Mouse (Mus musculus) liver, embryonic 12.5 days (tissue): Measurements from ENCODE around the gene Kif22. TPM values are rescaled to one million over a fixed set of nuclear protein-coding genes. Genes with fewer than 3 reads are reported as not detected.
"Not testable (repeated sequence)": the region's sequence is repeated elsewhere in the genome, so short reads cannot be mapped to it uniquely, and the experiment has no call there.

Experiments used
- ATAC-seq: fragments of 200-750 bp; cut with Nextera tagmentation; 2 replicates; pipeline ENCODE4 v1.8.0; 2017; ENCODE audit warnings: moderate number of reproducible peaks, mild to moderate bottlenecking, moderate library complexity
- H3K27ac ChIP-seq: fragments of 300-500 bp; sonication (generic); 2 replicates; pipeline ENCODE4 v1.5.1; 2016; ENCODE audit warnings: mild to moderate bottlenecking
- H3K27me3 ChIP-seq: fragments of 300-500 bp; sonication (generic); replicated peaks from 2 replicates; pipeline ENCODE4 v1.6.1; 2016; ENCODE audit warnings: mild to moderate bottlenecking, moderate library complexity
- H3K36me3 ChIP-seq: fragments of 300-500 bp; sonication (generic); 2 replicates; pipeline ENCODE4 v1.6.1; 2016; ENCODE audit warnings: mild to moderate bottlenecking, moderate library complexity
- H3K4me1 ChIP-seq: fragments of 300-500 bp; sonication (generic); 2 replicates; pipeline ENCODE4 v1.6.1; 2016
- H3K4me2 ChIP-seq: fragments of 300-500 bp; sonication (generic); 2 replicates; pipeline ENCODE4 v1.6.1; 2016; ENCODE audit warnings: mild to moderate bottlenecking, moderate library complexity
- H3K4me3 ChIP-seq: fragments of 300-500 bp; sonication (generic); 2 replicates; pipeline ENCODE4 v1.5.1; 2016; ENCODE audit warnings: mild to moderate bottlenecking, moderate library complexity
- H3K9ac ChIP-seq: fragments of 300-500 bp; sonication (generic); 2 replicates; pipeline ENCODE4 v1.6.1; 2016; ENCODE audit warnings: mild to moderate bottlenecking, moderate library complexity
- H3K9me3 ChIP-seq: fragments of 300-500 bp; sonication (generic); replicated peaks from 2 replicates; pipeline ENCODE4 v1.6.1; 2016; ENCODE audit warnings: mild to moderate bottlenecking, moderate library complexity
- WGBS: fragments of 180-500 bp; shearing (Covaris S2); methylation state at CpG from one replicate; pipeline ENCODE4 v1.1.7; 2016; ENCODE audit not compliant: insufficient replicate concordance; 5-methylcytosine and 5-hydroxymethylcytosine counted together
- polyA plus RNA-seq: library from polyadenylated mRNA; unstranded; fragments of >200 nt; fragmentation: Nextera tagmentation; extraction: Ambion mirVana; gene quantifications from 2 replicates; pipeline ENCODE4 v1.2.1, GENCODE M21; 2016

Kif22 gene
- 126 and 132 TPM in 2 replicates for polyA plus RNA-seq

DNA sequence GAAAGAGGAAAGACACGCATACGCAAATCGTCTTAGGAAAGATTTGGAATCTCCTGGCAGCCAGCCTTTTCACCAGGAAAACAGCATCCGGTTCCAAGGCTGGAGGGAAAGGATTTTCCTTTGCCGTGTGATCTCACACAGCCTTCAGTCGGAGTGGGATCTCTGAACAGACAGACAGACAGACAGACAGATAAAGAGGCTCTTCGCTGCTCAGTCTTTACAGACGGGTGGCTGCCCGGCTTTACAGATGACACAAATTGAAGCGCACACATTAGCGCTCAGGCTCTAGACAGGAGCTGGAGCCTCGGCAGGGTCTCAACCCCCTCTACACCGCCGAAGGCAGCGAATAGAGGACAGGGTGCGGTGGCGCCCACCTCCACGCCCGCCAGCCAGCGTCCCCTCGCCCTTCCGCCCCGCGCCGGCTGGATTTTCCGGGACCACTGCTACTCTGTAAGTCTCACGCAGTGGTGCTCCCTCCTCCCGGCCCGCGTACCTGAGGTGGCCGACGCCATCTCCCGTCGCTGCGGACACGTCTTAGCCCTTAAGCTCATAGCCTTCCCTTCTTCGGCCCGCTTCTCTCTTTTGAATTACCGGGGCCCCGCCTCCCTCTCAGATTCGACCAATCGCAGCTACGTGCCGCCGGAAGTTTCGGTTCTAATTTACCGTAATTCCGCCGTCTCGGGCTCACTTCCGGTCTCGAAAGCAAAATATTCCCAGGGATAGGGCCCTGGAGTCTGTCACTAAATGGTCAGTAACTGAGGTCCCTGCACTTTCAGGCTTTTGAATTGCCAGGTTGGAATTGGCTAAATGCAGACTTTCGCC lies at the start of gene Kif22:
Gene Kif22 (minus strand): TSS at position 621 of the 822 bp plus-strand sequence.
- Histone ChIP-seq H3K4me3 (peak within 1 kb of the TSS; percentile 91), H3K4me1 (peaks cover 42% of the 10 kb centered on the region), H3K4me2 (peak within 1 kb of the TSS; percentile 76), H3K9me3 (no peaks in the 10 kb centered on the region), H3K27ac (peak within 1 kb of the TSS; percentile 83), H3K9ac (peak within 1 kb of the TSS; percentile 96), H3K36me3 (peaks cover 37% of the 10 kb centered on the region), H3K27me3 (no peaks in the 10 kb centered on the region)
- WGBS: 2% methylated on average over 53 of the region's 53 CpGs
- ATAC-seq: peak; percentile 88

DNA sequence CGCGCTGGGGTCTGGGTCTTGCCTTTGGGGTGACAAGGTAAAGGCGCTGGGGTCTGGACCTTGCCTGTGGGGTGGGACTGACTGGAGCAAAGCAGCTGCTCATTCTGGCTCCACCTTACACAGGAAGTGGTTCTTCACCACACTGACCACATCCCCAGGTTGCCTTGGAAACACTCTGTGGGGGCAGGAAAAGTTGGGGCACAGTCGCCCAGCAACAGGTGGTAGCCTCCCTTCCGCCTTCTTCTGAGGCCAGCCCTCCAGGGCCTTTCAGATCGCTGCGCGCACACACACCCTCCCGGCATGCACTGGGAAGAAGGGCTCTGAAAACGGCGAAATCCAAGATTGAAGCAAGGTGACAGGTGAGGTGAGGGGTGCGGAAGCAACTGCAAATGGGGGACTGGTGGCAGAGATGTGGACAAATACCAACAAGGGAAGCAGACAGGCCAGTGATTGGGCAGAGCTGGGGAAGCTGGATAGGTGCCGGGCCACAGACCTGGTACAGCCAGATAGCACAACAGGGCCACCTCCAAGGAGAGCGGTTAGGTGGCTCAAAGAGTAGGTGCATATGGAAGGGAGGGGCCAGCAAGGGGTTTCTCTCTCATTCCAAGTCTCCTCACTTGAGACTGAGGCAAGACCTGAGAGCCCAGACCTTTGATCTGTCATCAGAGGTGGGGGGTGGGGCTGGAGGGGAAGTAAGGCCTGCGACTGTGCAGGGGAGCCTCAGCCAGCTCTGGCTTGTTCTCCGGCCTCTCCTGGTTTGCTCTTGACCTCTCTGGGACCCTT lies 49.0 kb upstream of the Kif22 start, which contains the start of gene AI467606:
Gene AI467606 (plus strand): TSS at position 246 of the 783 bp plus-strand sequence.
- Histone ChIP-seq H3K9me3 (no peaks in the 10 kb centered on the region), H3K4me2 (peak within 1 kb of the TSS; percentile 86), H3K9ac (peak within 1 kb of the TSS; percentile 78), H3K36me3 (peaks cover 16% of the 10 kb centered on the region), H3K4me1 (peaks cover 70% of the 10 kb centered on the region), H3K27me3 (no peaks in the 10 kb centered on the region), H3K27ac (peak within 1 kb of the TSS; percentile 86), H3K4me3 (peak within 1 kb of the TSS; percentile 63)
- WGBS: 20% methylated on average over 16 of the region's 16 CpGs
- peak; percentile 88 for ATAC-seq

DNA sequence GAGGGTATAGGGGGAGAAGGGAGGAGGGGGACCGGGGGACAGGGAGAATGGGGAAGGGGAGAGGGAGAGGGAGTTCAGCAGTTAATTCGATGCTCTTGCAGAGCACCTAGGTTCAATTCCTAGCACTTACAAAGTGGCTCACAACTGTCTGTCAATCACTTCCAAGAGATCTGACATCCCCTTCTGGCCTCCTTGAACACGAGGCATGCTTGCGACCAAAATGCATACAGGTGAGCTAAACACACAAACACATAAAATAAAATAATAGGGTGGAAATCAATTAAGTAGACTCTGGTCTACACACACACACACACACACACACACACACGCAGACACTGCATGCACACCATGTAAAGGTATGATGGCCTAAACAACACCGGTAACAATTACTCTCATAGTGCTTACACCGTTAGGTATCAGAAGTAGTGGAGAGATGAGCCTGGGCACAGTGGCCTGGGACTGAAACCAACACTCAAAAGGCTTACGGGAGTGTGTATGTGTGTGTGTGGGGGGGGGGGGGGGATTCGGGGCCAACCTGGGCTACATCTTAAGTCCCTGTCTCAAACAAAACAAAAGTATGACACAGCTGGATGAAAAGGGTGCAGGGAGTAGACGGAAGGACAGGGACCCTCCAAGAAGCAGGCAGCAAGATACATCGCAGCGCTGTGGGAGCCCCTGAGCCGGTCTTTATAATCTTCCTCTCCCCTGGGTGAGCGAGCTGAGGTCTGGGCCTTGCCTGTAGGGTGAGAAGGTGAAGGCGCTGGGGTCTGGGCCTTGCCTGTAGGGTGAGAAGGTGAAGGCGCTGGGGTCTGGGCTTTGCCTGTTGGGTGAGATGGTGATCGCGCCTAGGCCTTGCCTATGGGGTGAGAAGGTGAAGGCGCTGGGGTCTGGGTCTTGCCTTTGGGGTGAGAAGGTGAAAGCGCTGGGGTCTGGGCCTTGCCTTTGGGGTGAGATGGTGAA lies 48.2 kb upstream of the Kif22 start:
- peaks cover 16% of the 10 kb centered on the region for H3K36me3 ChIP-seq
- peak overlapping the region; percentile 78 for H3K9ac ChIP-seq
- no peaks in the 10 kb centered on the region for H3K27me3 ChIP-seq
- H3K9me3 ChIP-seq: no peaks in the 10 kb centered on the region
- H3K4me2 ChIP-seq: peak overlapping the region; percentile 86
- H3K4me3 ChIP-seq: peak overlapping the region; percentile 63
- peak; percentile 8 for ATAC-seq
- peak overlapping the region; percentile 86 for H3K27ac ChIP-seq
- WGBS: 37% methylated on average over 19 of the region's 20 CpGs
- peaks cover 79% of the 10 kb centered on the region for H3K4me1 ChIP-seq

DNA sequence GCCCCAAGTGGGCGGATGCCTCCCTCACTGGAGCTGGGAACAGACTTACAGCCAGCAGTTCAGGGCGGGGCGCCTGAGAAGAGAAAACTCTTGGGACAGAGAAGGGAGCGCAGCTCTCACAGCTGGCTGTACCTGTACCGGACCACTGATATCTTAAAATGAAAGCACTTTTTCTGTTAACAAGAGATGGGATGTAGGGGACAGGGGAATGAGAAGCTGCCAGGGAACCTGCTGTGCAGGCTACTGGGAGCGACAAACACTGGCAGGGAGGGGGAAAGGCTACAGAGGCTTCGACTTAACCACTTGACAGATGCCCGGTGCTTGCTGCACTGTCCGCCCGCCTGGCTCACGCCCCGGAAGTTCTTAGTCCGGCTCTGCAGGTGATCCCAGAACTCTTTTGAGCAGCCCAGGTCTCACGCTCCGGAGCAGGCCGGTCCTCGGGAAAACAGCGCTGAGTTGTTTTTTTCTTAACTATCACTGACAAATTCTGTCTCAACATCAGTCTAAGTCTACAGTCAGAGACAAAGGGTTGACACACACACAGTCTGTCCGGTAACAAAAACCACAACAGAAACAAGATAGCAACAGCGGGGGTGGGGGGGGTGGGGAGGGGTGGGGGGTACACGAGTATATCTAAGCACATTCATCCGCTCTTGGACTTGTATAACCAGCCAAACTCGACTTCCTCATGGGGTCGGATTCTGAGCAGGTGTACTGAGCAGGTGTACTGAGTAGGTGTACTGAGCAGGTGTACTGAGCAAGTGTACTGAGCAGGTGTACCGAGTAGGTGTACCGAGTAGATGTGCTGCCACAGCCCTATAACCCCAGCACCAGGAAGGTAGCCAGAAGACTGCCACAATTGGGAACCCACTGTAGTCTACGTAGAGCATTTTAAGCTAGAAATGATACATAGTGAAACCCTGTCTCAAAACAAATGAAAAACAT lies 46.9 kb upstream of the Kif22 start:
- WGBS: 10% methylated on average over 27 of the region's 27 CpGs
- peaks cover 88% of the 10 kb centered on the region for H3K4me1 ChIP-seq

DNA sequence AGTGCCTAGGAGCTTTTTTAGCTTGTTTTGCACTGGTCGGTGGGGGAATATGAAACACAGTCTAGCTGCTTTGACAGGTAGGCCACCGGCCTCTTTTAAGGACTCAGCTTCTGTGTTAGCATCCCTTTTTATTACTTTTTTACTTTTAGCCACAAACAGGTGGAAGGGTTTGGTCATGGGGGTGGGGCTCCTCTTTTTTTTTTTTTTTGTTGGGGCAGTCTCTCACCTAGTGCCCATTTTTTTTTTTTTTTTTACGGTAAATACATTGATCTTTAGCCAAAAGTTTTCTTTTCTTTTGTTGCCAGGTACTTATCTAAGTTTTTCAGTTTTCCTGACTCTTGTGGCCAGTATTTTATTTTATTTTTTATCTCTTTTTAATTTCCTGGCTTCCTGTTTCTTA lies 45.8 kb upstream of the Kif22 start:
- H3K9ac ChIP-seq: no peak overlapping the region
- H3K4me1 ChIP-seq: peaks cover 90% of the 10 kb centered on the region
- WGBS: 51% methylated on average over 3 of the region's 3 CpGs
- no peaks in the 10 kb centered on the region for H3K27me3 ChIP-seq
- no peak overlapping the region for H3K4me3 ChIP-seq
- H3K4me2 ChIP-seq: no peak overlapping the region
- H3K9me3 ChIP-seq: no peaks in the 10 kb centered on the region
- no peak for ATAC-seq
- H3K27ac ChIP-seq: peak overlapping the region; percentile 80
- H3K36me3 ChIP-seq: peaks cover 9% of the 10 kb centered on the region

More for the DNA sequence above, 46.9 kb upstream of the Kif22 start:
- no peaks in the 10 kb centered on the region for H3K9me3 ChIP-seq
- H3K4me3 ChIP-seq: peak overlapping the region; percentile 37
- peak overlapping the region; percentile 86 for H3K4me2 ChIP-seq
- peak; percentile 46 for ATAC-seq
- peak overlapping the region; percentile 62 for H3K9ac ChIP-seq
- H3K36me3 ChIP-seq: peaks cover 14% of the 10 kb centered on the region
- peak overlapping the region; percentile 86 for H3K27ac ChIP-seq
- no peaks in the 10 kb centered on the region for H3K27me3 ChIP-seq

DNA sequence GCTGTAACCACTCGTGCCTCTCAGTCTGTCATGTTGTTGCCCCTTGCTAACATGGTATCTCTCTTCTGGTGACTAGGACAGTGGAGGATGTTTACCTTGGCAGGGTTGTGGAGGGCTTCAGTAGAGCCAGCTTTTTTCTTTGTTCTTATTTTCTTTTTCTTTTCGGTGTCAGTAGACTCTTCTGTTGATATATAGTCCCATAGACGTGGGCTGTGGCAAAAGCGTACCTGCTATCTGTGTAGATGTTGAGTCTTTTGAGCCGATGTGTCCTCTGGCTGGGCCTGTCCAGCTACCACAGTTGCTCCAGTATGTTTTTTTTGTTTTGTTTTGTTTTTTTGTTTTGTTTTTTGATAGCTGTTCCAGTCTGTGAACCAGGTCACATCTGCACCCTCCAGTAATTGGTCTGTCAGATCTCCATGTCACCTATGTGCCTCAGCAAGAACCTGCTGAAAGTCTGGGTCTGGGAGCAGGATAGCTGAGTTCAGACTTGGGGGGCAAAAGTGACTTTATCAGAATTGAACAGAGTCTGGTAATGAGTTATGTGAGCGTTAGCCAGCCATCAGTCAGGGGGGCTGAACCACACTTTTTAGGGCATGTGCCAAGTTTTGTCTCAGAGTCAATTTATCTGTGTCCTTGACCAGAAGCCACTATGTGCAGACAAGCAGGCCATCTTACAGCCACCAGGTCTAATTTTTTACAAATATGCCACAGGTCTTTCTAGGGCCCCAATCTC lies 45.2 kb upstream of the Kif22 start, which contains the start of gene Zg16:
Gene Zg16 (minus strand): TSS at position 51 of the 733 bp plus-strand sequence.
- H3K9ac ChIP-seq, H3K9me3 ChIP-seq, H3K36me3 ChIP-seq, ATAC-seq, H3K27me3 ChIP-seq, H3K4me3 ChIP-seq: not testable (repeated sequence)
- Histone ChIP-seq H3K27ac (peak within 1 kb of the TSS; percentile 80), H3K4me2 (0 out of 2 replicates have a peak within 1 kb of the TSS, but pooled peaks have one; percentile 16), H3K4me1 (peaks cover 90% of the 10 kb centered on the region)
- 58% methylated on average over 6 of the region's 6 CpGs for WGBS

DNA sequence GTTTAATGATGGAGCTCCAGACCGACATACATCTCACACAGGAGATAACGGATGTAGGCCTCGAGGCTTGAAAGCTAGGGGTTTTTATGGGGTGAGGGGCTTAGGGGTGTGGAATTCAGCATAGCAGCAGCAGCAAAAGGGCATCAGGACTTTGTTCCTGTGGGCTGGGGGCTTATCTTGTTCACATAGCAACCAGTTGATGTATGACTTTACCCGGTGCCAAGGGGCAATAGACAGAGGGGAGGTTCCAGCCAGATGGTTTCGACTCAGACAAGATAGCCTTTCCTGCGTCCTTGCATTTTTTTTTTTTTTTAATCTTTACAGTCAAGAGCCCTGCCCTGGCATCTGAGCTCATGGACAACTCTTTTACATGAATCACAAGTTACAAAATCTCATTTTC lies 43.5 kb upstream of the Kif22 start:
- H3K9ac ChIP-seq, H3K4me3 ChIP-seq, H3K27me3 ChIP-seq, H3K9me3 ChIP-seq, H3K36me3 ChIP-seq: not testable (repeated sequence)
- peaks cover 80% of the 10 kb centered on the region for H3K4me1 ChIP-seq
- 31% methylated on average over 6 of the region's 6 CpGs for WGBS
- ATAC-seq: peak; percentile 49; the same call in 1 of the 2 replicates
- peak overlapping the region; percentile 80 for H3K27ac ChIP-seq
- peak overlapping the region; percentile 24; the same call in 1 of the 2 replicates for H3K4me2 ChIP-seq

DNA sequence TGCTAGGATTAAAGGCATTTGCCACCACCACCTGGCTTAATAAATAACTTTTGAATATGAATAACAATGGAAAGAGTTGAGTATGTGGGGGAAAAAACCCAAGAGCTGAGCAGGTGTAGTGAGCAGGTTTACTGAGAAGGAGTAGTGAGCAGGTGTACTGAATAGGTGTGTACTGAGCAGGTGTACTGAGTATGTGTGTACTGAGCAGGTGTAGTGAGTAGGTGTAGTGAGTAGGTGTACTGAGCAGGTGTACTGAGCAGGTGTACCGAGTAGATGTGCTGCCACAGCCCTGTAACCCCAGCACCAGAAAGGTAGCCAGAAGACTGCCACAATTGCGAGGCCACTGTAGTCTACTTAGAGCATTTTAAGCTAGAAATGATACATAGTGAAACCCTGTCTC lies 42.5 kb upstream of the Kif22 start:
- H3K27ac ChIP-seq: 0 out of 2 replicates have a peak overlapping the region, but pooled peaks have one; percentile 20
- no peaks in the 10 kb centered on the region for H3K36me3 ChIP-seq
- H3K4me1 ChIP-seq: peaks cover 70% of the 10 kb centered on the region
- 71% methylated on average over 2 of the region's 2 CpGs for WGBS
- H3K4me3 ChIP-seq: no peak overlapping the region
- H3K4me2 ChIP-seq: no peak overlapping the region
- no peaks in the 10 kb centered on the region for H3K9me3 ChIP-seq
- no peak overlapping the region for H3K9ac ChIP-seq
- H3K27me3 ChIP-seq: no peaks in the 10 kb centered on the region
- no peak for ATAC-seq

DNA sequence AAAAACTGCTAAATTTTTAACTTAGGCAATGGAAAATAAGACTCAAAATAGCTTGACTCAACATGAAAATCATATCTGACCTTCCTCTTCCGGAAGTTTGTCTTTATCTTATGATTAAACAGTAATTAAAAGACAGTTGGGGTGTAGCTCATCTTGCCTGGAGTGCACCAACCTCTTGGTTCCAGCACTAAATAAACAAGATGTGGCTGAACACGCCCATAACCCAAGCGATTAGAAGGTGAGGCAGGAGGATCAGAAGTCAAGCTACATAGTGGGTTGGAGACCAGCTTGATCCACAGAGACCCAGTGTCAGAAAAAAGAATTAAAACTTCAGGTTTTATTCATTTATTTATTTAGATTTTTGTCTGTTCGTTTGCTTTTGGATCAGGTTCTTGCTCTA lies 41.4 kb upstream of the Kif22 start:
- H3K27ac ChIP-seq: peak overlapping the region; percentile 46; the same call in 1 of the 2 replicates
- no peak overlapping the region for H3K4me3 ChIP-seq
- no peak overlapping the region; the same call in 1 of the 2 replicates for H3K9ac ChIP-seq
- no peaks in the 10 kb centered on the region for H3K27me3 ChIP-seq
- ATAC-seq: 0 out of 2 replicates have a peak, but pooled peaks have one; percentile 31
- H3K9me3 ChIP-seq: no peaks in the 10 kb centered on the region
- WGBS: 53% methylated on average over 4 of the region's 4 CpGs
- no peaks in the 10 kb centered on the region for H3K36me3 ChIP-seq
- H3K4me1 ChIP-seq: peaks cover 59% of the 10 kb centered on the region
- no peak overlapping the region for H3K4me2 ChIP-seq

DNA sequence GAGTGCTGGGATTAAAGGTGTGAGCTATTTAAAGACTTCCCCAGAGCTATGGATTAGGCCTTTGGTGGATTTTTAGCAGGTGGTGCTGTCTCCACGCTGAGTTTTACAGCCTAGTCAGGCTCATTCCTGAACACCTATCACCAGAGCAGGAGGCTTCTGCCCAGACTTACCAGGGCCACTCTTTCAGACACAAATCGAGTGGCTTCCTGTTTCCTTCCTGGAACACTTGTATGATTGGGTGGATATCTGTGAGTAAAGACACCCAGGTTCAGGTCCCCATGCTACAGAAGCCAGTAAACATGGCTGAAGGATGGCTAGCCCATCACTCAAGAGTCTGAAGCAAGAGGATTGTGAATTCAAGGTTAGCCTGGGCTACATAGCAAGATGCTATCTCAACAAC lies 40.7 kb upstream of the Kif22 start:
- Histone ChIP-seq H3K27me3 (no peaks in the 10 kb centered on the region), H3K4me3 (no peak overlapping the region), H3K4me1 (peaks cover 55% of the 10 kb centered on the region), H3K36me3 (no peaks in the 10 kb centered on the region), H3K27ac (no peak overlapping the region), H3K9ac (no peak overlapping the region), H3K4me2 (no peak overlapping the region), H3K9me3 (no peaks in the 10 kb centered on the region)
- ATAC-seq: no peak
- 17% methylated on average over 2 of the region's 2 CpGs for WGBS
